ENCODE assay signal across 13 mouse cellular contexts in the genomic region with DNA sequence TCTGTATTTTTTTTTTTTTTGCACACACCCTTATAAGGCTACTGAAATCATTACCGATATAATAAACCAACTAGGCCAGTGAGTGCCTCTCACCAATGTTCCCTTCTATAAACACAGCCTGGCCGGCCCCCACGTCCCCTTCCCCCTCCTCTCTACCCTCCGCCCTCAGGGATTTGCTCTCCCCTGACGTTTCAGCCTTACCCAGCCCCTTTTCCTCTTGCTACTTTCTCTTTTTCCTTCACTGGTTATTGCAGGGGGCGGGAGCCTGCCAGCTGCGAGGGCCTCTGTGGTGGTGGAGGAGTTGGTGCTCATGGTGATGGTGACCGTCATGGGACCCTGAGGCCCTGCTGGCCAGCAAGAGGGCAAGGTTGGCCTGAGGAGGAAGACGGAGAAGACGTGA.
DNase-seq lines count a peak whose midpoint lies in the region; ATAC-seq and TF ChIP-seq lines count a peak whose summit lies in the region.
"Had no signal": no experiment of that assay in that cellular context is flagged by ENCODE, and none has a peak within 500 bp of the region (broad histone marks: within the 10 kb centered on the region; RNA-seq: fewer than 3 reads in every experiment).

No protein-coding gene starts in this region.

- no peak for TF ChIP-seq EP300 in stomach, postnatal 0 days (optimal IDR thresholded peaks at IDR 0.05)

- H3K79me2 ChIP-seq in liver, adult 2 months (ENCODE audit: control insufficient read depth, insufficient read depth, low read length) = no peaks in the 10 kb centered on the region

- peaks cover 4% of the 10 kb centered on the region for H3K27me3 ChIP-seq in forebrain, embryonic 10.5 days (ENCODE audit: poor library complexity, severe bottlenecking)
- no peaks in the 10 kb centered on the region for H3K27me3 ChIP-seq in forebrain, embryonic 11.5 days (ENCODE audit: control insufficient read depth, insufficient read depth, low read length)
- H3K27me3 ChIP-seq in liver, adult 2 months (ENCODE audit: control insufficient read depth, insufficient read depth, low read length) = no peaks in the 10 kb centered on the region
- no peaks in the 10 kb centered on the region for H3K27me3 ChIP-seq in stomach, postnatal 0 days (ENCODE audit: control insufficient read depth, insufficient read depth, low read length)

- no peak for TF ChIP-seq CTCF in liver, adult 2 months (IDR thresholded peaks at IDR 0.05; ENCODE audit: low read depth, low read length)
- TF ChIP-seq CTCF in lung, adult 2 months (IDR thresholded peaks at IDR 0.05; ENCODE audit: insufficient read depth, low read length) = no peak
- TF ChIP-seq CTCF in stomach, postnatal 0 days (IDR thresholded peaks at IDR 0.05; ENCODE audit: low read depth) = no peak

- no peak for TF ChIP-seq POLR2A in liver, adult 2 months (IDR thresholded peaks at IDR 0.05; ENCODE audit: extremely low read depth, insufficient read depth, low read length)
- TF ChIP-seq POLR2A in lung, adult 2 months (IDR thresholded peaks at IDR 0.05; ENCODE audit: borderline replicate concordance, extremely low read depth, low read depth, low read length) = peak; percentile 78; the same call in 1 of the 2 replicates

- H3K9ac ChIP-seq in forebrain, embryonic 11.5 days (ENCODE audit: low read length) = no peak overlapping the region
- peak overlapping the region; percentile 65 for H3K9ac ChIP-seq in liver, adult 2 months (ENCODE audit: low read depth, low read length)
- H3K9ac ChIP-seq in stomach, postnatal 0 days (ENCODE audit: low read length) = peak overlapping the region; percentile 73
- H3K9ac ChIP-seq: hindbrain, embryonic 14.5 days; neural tube, embryonic 15.5 days had no signal

- peaks cover 52% of the 10 kb centered on the region for H3K4me1 ChIP-seq in forebrain, embryonic 10.5 days
- no peaks in the 10 kb centered on the region for H3K4me1 ChIP-seq in forebrain, embryonic 11.5 days (replicated peaks; ENCODE audit: control insufficient read depth, insufficient read depth, low read length)
- H3K4me1 ChIP-seq in liver, adult 2 months (ENCODE audit: control insufficient read depth, insufficient read depth, low read length) = no peaks in the 10 kb centered on the region
- H3K4me1 ChIP-seq in lung, adult 2 months (ENCODE audit: control insufficient read depth, insufficient read depth, low read length) = peaks cover 35% of the 10 kb centered on the region
- H3K4me1 ChIP-seq in stomach, postnatal 0 days (replicated peaks; ENCODE audit: control insufficient read depth, insufficient read depth) = no peaks in the 10 kb centered on the region; the same call in 1 of the 2 replicates

- no peak overlapping the region for H3K4me3 ChIP-seq in forebrain, embryonic 10.5 days
- H3K4me3 ChIP-seq in forebrain, embryonic 11.5 days (ENCODE audit: low read depth, low read length) = no peak overlapping the region
- peak overlapping the region; percentile 67 for H3K4me3 ChIP-seq in liver, adult 2 months (ENCODE audit: insufficient read depth, low read depth, low read length)
- H3K4me3 ChIP-seq in lung, adult 2 months (replicated peaks; ENCODE audit: extremely low read depth, low read depth, low read length) = peak overlapping the region; percentile 62
- peak overlapping the region; percentile 50 for H3K4me3 ChIP-seq in stomach, postnatal 0 days (ENCODE audit: low read depth, low read length)
- H3K4me3 ChIP-seq: neural tube, embryonic 15.5 days had no signal

- ATAC-seq in forebrain, embryonic 11.5 days (replicated peaks; ENCODE audit: low FRiP score) = no peak
- peak; percentile 75; the same call in 1 of the 2 replicates for ATAC-seq in stomach, postnatal 0 days (ENCODE audit: low FRiP score, low TSS enrichment)
- ATAC-seq: forebrain, embryonic 14.5 days had no signal

- 71% methylated on average over 10 of the region's 10 CpGs for WGBS in forebrain, embryonic 10.5 days
- WGBS in forebrain, embryonic 11.5 days = 72% methylated on average over 10 of the region's 10 CpGs
- 84% methylated on average over 10 of the region's 10 CpGs for WGBS in liver, adult 2 months
- WGBS in lung, adult 2 months = 50% methylated on average over 10 of the region's 10 CpGs
- WGBS in stomach, postnatal 0 days = 17% methylated on average over 10 of the region's 10 CpGs

- H3K9me3 ChIP-seq in forebrain, embryonic 10.5 days = no peaks in the 10 kb centered on the region
- H3K9me3 ChIP-seq in forebrain, embryonic 11.5 days (ENCODE audit: control insufficient read depth, low read length) = no peaks in the 10 kb centered on the region
- H3K9me3 ChIP-seq in stomach, postnatal 0 days (ENCODE audit: control insufficient read depth, low read length) = no peaks in the 10 kb centered on the region
- H3K9me3 ChIP-seq: neural tube, embryonic 15.5 days had no signal

- peak overlapping the region; percentile 62; the same call in 1 of the 2 replicates for H3K27ac ChIP-seq in forebrain, embryonic 10.5 days
- H3K27ac ChIP-seq in forebrain, embryonic 11.5 days (ENCODE audit: low read depth, low read length) = no peak overlapping the region
- peak overlapping the region; percentile 33; the same call in 1 of the 2 replicates for H3K27ac ChIP-seq in liver, adult 2 months (replicated peaks; ENCODE audit: insufficient read depth, low read depth, low read length)
- peak overlapping the region; percentile 77 for H3K27ac ChIP-seq in stomach, postnatal 0 days (replicated peaks)
- H3K27ac ChIP-seq: hindbrain, embryonic 14.5 days; neural tube, embryonic 15.5 days had no signal

- no peak overlapping the region for H3K4me2 ChIP-seq in forebrain, embryonic 11.5 days (ENCODE audit: low read depth, low read length, severe bottlenecking)
- peak overlapping the region; percentile 58 for H3K4me2 ChIP-seq in stomach, postnatal 0 days (replicated peaks; ENCODE audit: low read depth)
- H3K4me2 ChIP-seq: hindbrain, embryonic 14.5 days; midbrain, embryonic 11.5 days; neural tube, embryonic 15.5 days had no signal

- H3K36me3 ChIP-seq in forebrain, embryonic 10.5 days (replicated peaks) = 0 out of 2 replicates have a peak, but pooled peaks cover 2% of the 10 kb centered on the region
- H3K36me3 ChIP-seq in forebrain, embryonic 11.5 days (ENCODE audit: control insufficient read depth, insufficient read depth, low read length) = no peaks in the 10 kb centered on the region
- no peaks in the 10 kb centered on the region; the same call in 1 of the 2 replicates for H3K36me3 ChIP-seq in liver, adult 2 months (ENCODE audit: control insufficient read depth, insufficient read depth, low read length)
- H3K36me3 ChIP-seq in stomach, postnatal 0 days (ENCODE audit: control insufficient read depth, insufficient read depth, low read length) = no peaks in the 10 kb centered on the region
- H3K36me3 ChIP-seq: neural tube, embryonic 15.5 days had no signal

- DNase-seq in forebrain, embryonic 10.5 days (ENCODE audit: extremely low spot score, low spot score) = no peak
- no peak for DNase-seq in forebrain, embryonic 11.5 days (ENCODE audit: low spot score)
- DNase-seq in liver, adult 2 months (ENCODE audit: extremely low read depth, low read depth, low spot score) = no peak
- no peak for DNase-seq in liver
- DNase-seq in lung, adult 2 months = no peak
- DNase-seq in stomach, postnatal 0 days (ENCODE audit: low spot score) = no peak
- DNase-seq in layer of hippocampus, adult 9-11 months = no peak
- DNase-seq in embryo, embryonic 10 days (ENCODE audit: low spot score) = no peak
- DNase-seq: adrenal gland, postnatal 36 days had no signal

Comparison
In these comparisons a context has a peak if more than half of its experiments do, and no peak if none do; other contexts are left out.
1. H3K4me3 ChIP-seq: peak in liver, adult 2 months (single experiment), lung, adult 2 months (single experiment) and stomach, postnatal 0 days (single experiment); none in forebrain, embryonic 10.5 days (single experiment) and forebrain, embryonic 11.5 days (single experiment).